Mouse (Mus musculus) myocyte (in vitro differentiated cells): ENCODE measurements around the gene Rnpepl1.

Experiments
- E2F4 ChIP-seq: IDR thresholded peaks from one replicate; pipeline ENCODE4 v1.6.1; 2011; ENCODE audit warnings: mild to moderate bottlenecking, control low read depth, moderate library complexity; ENCODE audit not compliant: insufficient read depth
- MAX ChIP-seq: IDR thresholded peaks from one replicate; pipeline ENCODE4 v1.6.1; 2011; ENCODE audit warnings: low read depth, mild to moderate bottlenecking, control low read depth
- MYOG ChIP-seq, 3 experiments: IDR thresholded peaks; one replicate each; pipeline ENCODE4 v1.6.1; 2011; ENCODE audit warnings: control low read depth in 2 of 3, low read depth in 2 of 3, mild to moderate bottlenecking in 2 of 3; ENCODE audit not compliant: insufficient read length in 2 of 3, control insufficient read depth in 1 of 3, insufficient read depth in 1 of 3
- POLR2A ChIP-seq: IDR thresholded peaks from one replicate; pipeline ENCODE4 v1.6.1; 2011; ENCODE audit warnings: low read depth, mild to moderate bottlenecking, control low read depth, moderate library complexity; ENCODE audit not compliant: insufficient read length
- POLR2AphosphoS2 ChIP-seq: IDR thresholded peaks from one replicate; pipeline ENCODE4 v1.6.1; 2011; ENCODE audit warnings: low read depth, control low read depth; ENCODE audit not compliant: insufficient read length
- USF1 ChIP-seq: IDR thresholded peaks from one replicate; pipeline ENCODE4 v1.6.1; 2011; ENCODE audit warnings: low read depth, mild to moderate bottlenecking, control low read depth, moderate library complexity

DNA sequence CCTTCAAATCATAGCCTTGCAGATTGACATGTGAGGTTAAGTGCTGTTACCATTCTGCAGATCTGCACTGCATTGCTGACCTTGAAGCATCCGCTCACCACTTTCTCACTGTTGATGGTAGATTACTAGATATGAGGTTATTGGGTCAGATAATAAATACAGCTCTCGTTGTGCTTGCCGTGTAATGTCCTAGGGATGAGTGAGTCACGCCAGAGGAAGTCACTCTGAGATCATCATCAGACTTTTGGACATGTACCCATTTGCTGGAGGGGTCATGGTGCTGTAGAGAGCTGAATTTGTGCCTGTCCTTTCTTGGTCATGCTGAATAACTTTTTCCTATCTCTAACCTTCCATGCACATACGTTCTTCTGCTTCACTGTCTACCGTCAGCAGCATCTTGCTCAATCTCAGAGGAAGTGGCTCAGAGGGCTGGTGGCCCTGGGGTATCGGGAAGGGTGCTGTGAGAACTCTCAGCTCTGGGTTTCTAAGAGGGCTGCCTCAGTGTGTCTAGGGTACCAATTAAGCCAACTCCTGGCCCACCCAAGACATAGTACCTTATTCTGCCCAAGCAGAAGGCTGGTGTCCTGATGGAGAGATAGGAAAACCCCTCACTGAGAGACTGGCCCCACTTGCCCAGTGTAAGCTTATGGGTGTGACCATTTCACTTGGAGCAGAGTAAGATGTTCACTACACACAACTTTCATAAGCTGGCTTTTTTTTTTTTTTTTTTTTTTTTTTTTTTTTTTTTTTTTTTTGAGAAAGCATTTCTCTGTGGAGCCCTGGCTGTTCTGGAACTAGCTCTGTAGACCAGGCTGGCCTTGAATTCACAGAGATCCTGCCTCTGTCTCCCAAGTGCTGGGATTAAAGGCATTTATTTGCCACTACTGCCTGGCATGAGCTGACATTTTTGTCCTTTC lies 61.6 kb downstream of the Rnpepl1 start:
- TF ChIP-seq POLR2A (no peak), MAX (no peak), USF1 (no peak), POLR2AphosphoS2 (no peak), E2F4 (no peak), MYOG (IDR thresholded peaks at IDR 0.05; ENCODE audit: control insufficient read depth in 1 of 3, insufficient read depth in 1 of 3, insufficient read length in 2 of 3, low read depth in 2 of 3) (no peak)
